Mouse (Mus musculus) E14TG2a.4 (cell line): Measurements from ENCODE around the gene Astl.

Source experiments
- CTCF ChIP-seq: conservative IDR thresholded peaks from 2 replicates; pipeline ENCODE4 v1.5.1; 2014; ENCODE audit warnings: low read length
- NANOG ChIP-seq: IDR thresholded peaks from 2 replicates; pipeline ENCODE4 v1.6.1; 2014; ENCODE audit warnings: borderline replicate concordance, low read length, mixed read lengths
- POU5F1 ChIP-seq: IDR thresholded peaks from 2 replicates; pipeline ENCODE4 v1.6.1; 2014; ENCODE audit warnings: low read length, borderline replicate concordance

GRCm38 (mm10) chr2:127335078-127335541, 3.3 kb upstream of the Astl start:
- TF ChIP-seq CTCF (no peak), POU5F1 (no peak), NANOG (no peak)
